7 mouse cellular contexts compared by ENCODE assay signal in the genomic region with DNA sequence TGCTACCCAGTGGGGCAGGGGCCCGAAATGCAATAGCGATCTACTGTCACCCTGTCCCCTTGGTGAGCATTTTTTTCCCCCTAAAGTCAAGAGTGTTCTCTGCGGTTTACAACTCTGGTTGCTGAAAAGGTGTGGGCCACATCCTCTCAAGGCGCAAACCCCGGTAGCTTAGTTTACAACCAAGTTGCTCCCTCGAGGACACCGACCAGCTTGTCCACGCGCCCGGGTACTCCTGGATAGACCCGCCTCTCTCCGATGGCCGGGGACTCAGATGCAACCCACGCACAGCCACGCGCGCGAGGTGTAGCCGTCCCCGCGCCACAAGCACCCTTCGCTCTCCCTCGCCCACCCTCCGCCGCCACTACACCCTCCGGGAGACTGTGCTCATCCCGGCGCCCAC. TPM values are rescaled to one million over a fixed set of nuclear protein-coding genes. Genes with fewer than 3 reads are reported as not detected.
DNase-seq lines count a peak whose midpoint lies in the region; ATAC-seq and TF ChIP-seq lines count a peak whose summit lies in the region.

No protein-coding gene starts in this region.

- 3% methylated on average over 28 of the region's 28 CpGs for WGBS in forebrain, embryonic 10.5 days
- WGBS in limb, embryonic 10.5 days = 4% methylated on average over 28 of the region's 28 CpGs
- 3% methylated on average over 25 of the region's 28 CpGs for WGBS in midbrain, postnatal 0 days

- TF ChIP-seq CTCF in midbrain, postnatal 0 days (IDR thresholded peaks at IDR 0.05) = no peak

- peak; percentile 43 to 62 for DNase-seq in spleen, postnatal 36 days (ENCODE audit: low spot score in 2 of 2)
- no peak for DNase-seq in spleen, postnatal 14 days (ENCODE audit: low spot score in 2 of 2)
- DNase-seq in forebrain, embryonic 10.5 days (ENCODE audit: extremely low spot score, low spot score) = no peak
- DNase-seq in limb, embryonic 10.5 days (ENCODE audit: low spot score) = no peak
- no peak for DNase-seq in midbrain, postnatal 0 days (ENCODE audit: low spot score)
- no peak for DNase-seq in urinary bladder, postnatal 10 days (ENCODE audit: low spot score)
- DNase-seq in layer of hippocampus, postnatal 25 days (ENCODE audit: extremely low spot score in 1 of 2, low spot score in 1 of 2) = no peak

- peak; percentile 76 for ATAC-seq in midbrain, postnatal 0 days (ENCODE audit: low FRiP score)

- peaks cover 31% of the 10 kb centered on the region for H3K4me1 ChIP-seq in forebrain, embryonic 10.5 days
- H3K4me1 ChIP-seq in limb, embryonic 10.5 days = peaks cover 17% of the 10 kb centered on the region
- H3K4me1 ChIP-seq in midbrain, postnatal 0 days (ENCODE audit: insufficient read depth, low read length) = peaks cover 4% of the 10 kb centered on the region; the same call in 1 of the 2 replicates

- peak overlapping the region; percentile 90 for H3K4me2 ChIP-seq in midbrain, postnatal 0 days (ENCODE audit: low read depth, low read length, poor library complexity, severe bottlenecking)

- peak overlapping the region; percentile 83 for H3K27ac ChIP-seq in forebrain, embryonic 10.5 days
- H3K27ac ChIP-seq in limb, embryonic 10.5 days = peak overlapping the region; percentile 81
- 0 out of 2 replicates have a peak overlapping the region, but pooled peaks have one; percentile 38 for H3K27ac ChIP-seq in midbrain, postnatal 0 days (ENCODE audit: low read depth, low read length)

- H3K27me3 ChIP-seq in forebrain, embryonic 10.5 days (ENCODE audit: poor library complexity, severe bottlenecking) = peaks cover 15% of the 10 kb centered on the region
- 0 out of 2 replicates have a peak, but pooled peaks cover 10% of the 10 kb centered on the region for H3K27me3 ChIP-seq in limb, embryonic 10.5 days (ENCODE audit: low read depth, poor library complexity, severe bottlenecking)
- H3K27me3 ChIP-seq in midbrain, postnatal 0 days (ENCODE audit: insufficient read depth, low read length) = no peaks in the 10 kb centered on the region

- H3K36me3 ChIP-seq in forebrain, embryonic 10.5 days (replicated peaks) = no peaks in the 10 kb centered on the region
- H3K36me3 ChIP-seq in limb, embryonic 10.5 days = no peaks in the 10 kb centered on the region
- H3K36me3 ChIP-seq in midbrain, postnatal 0 days (ENCODE audit: insufficient read depth, low read length) = no peaks in the 10 kb centered on the region

- H3K4me3 ChIP-seq in forebrain, embryonic 10.5 days = peak overlapping the region; percentile 78
- peak overlapping the region; percentile 71 for H3K4me3 ChIP-seq in limb, embryonic 10.5 days
- peak overlapping the region; percentile 67 for H3K4me3 ChIP-seq in midbrain, postnatal 0 days (ENCODE audit: low read depth, low read length)

- H3K9me3 ChIP-seq in forebrain, embryonic 10.5 days = no peaks in the 10 kb centered on the region
- H3K9me3 ChIP-seq in limb, embryonic 10.5 days (replicated peaks) = no peaks in the 10 kb centered on the region
- H3K9me3 ChIP-seq in midbrain, postnatal 0 days (ENCODE audit: low read length) = no peaks in the 10 kb centered on the region

- H3K9ac ChIP-seq in midbrain, postnatal 0 days (replicated peaks; ENCODE audit: low read length, poor library complexity, severe bottlenecking) = peak overlapping the region; percentile 62

RNA-seq across cellular contexts. Expression of a gene that starts 0.4 kb away (rescaled TPM):
- polyA plus RNA-seq in forebrain, embryonic 10.5 days (2016; fragmentation: Nextera tagmentation; extraction: Ambion mirVana) = 7.7 and 8.0 TPM in 2 replicates
- polyA plus RNA-seq in limb, embryonic 10.5 days (2016; fragmentation: Nextera tagmentation; extraction: Ambion mirVana) = 2.9 and 6.2 TPM in 2 replicates
- 6.2 and 6.4 TPM in 2 replicates for total RNA-seq in midbrain, postnatal 0 days (2014; rRNA removed)
- polyA plus RNA-seq in midbrain, postnatal 0 days (2015; fragmentation: Nextera tagmentation; extraction: Ambion mirVana) = 13.0 and 14.9 TPM in 2 replicates
- 10 to 100 TPM; 28.5 to 29.2 TPM for total RNA-seq in layer of hippocampus, postnatal 25 days (2021)

RNA-seq across cellular contexts. Expression of a gene that starts 50.5 kb away (rescaled TPM):
- 33.5 and 33.6 TPM in 2 replicates for polyA plus RNA-seq in forebrain, embryonic 10.5 days (2016; fragmentation: Nextera tagmentation; extraction: Ambion mirVana)
- 28.9 and 30.6 TPM in 2 replicates for polyA plus RNA-seq in limb, embryonic 10.5 days (2016; fragmentation: Nextera tagmentation; extraction: Ambion mirVana)
- 17.8 and 24.7 TPM in 2 replicates for total RNA-seq in midbrain, postnatal 0 days (2014; rRNA removed)
- polyA plus RNA-seq in midbrain, postnatal 0 days (2015; fragmentation: Nextera tagmentation; extraction: Ambion mirVana) = 19.6 and 23.9 TPM in 2 replicates
- 10 to 100 TPM; 20.2 to 20.9 TPM for total RNA-seq in layer of hippocampus, postnatal 25 days (2021)

Comparison
In these comparisons a context has a peak if more than half of its experiments do, and no peak if none do; other contexts are left out.
1. DNase-seq: peak in spleen, postnatal 36 days (2 of 2); none in spleen, postnatal 14 days (0 of 2), forebrain, embryonic 10.5 days (single experiment), limb, embryonic 10.5 days (single experiment), midbrain, postnatal 0 days (single experiment), urinary bladder, postnatal 10 days (single experiment) and layer of hippocampus, postnatal 25 days (0 of 2).
2. Peak in every context shown above with its lines, with median percentiles within 50 percentile points of each other: H3K27ac ChIP-seq and H3K4me3 ChIP-seq.